Mouse (Mus musculus) gonadal fat pad, adult 2 months (tissue): ENCODE results near the gene Fam205c. TPM values are rescaled to one million over a fixed set of nuclear protein-coding genes. Genes with fewer than 3 reads are reported as not detected.

ENCODE experiments used
- DNase-seq: peaks from one replicate; pipeline ENCODE4 v3.0.0-alpha.2; 2012; ENCODE audit warnings: low read depth
- polyA plus RNA-seq: library from polyadenylated mRNA; depleted of rRNA; stranded (reverse); fragments of >200 nt; gene quantifications from 2 replicates; pipeline ENCODE4 v1.2.3, GENCODE M21; 2012; rRNA removed

The Fam205c gene
- 0.54 and 0.86 TPM in 2 replicates for polyA plus RNA-seq

DNA sequence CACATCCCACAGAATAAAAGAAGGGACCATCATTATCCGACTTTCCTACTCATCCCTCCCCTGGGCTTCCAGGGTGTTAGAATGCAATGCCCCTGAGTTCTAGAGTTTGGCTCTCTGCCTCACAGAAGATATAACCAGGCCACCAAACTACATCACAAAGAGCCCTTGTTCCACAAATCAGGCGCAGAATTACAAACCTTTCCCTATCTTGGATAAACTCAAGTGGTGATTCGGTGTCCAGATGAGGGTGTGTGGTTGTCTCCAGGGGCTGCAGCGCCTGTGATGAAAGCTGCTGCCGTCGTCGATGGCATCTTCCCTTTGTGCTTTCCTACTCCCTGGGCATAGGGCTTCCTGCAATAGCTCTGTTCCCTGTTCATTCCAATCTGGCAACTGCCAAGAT, at the start of gene Fam205c:
Gene Fam205c (minus strand): TSS at position 101 of the 400 bp plus-strand sequence.
- DNase-seq: no peak

GRCm38 (mm10) chr4:42922461-42922860, 48.4 kb upstream of the Fam205c start:
- DNase-seq: no peak

- no peak for DNase-seq
Measured at GRCm38 (mm10) chr4:42922056-42922455, 48.0 kb upstream of the Fam205c start.

DNA sequence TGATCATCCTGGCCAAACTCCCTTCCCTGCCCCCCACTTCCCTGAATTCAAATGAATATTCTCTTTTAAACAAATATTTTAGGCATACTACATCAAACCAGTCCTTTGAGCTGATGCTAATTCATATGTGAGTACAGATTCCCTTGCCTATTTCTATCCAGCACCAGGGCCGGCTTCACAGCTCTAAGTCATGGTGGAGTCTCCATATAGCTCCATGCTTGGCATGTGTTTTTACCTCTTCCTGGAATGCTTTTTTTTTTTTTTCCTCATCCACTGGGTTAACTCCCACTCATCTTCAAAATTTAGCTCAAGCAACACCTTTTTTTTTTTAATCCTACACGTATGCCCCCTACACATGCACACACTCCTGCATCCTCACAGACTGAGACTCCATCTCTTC, 47.5 kb upstream of the Fam205c start:
- DNase-seq: no peak

DNA sequence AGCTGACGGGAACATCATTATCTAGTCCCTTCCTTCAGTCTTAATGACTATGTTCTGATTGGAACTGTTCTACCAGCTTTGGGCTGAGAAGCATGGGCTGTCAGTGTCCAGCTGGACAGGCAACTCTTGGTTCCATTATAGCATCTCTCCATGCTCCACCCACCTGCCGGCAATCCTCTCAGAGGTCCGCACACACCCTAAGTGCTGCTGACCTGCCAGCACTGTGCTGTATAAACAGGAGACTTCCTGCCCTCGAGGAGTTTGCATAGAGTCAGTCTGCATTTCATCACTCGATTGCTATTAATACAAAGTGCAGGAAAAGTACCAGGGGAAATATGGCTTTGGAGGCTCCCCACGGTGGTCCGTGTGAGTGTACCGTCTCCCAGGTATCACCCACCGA, 46.7 kb upstream of the Fam205c start:
- no peak for DNase-seq

GRCm38 (mm10) chr4:42917402-42917774, 43.4 kb upstream of the Fam205c start:
- DNase-seq: no peak

GRCm38 (mm10) chr4:42916617-42917401, 42.8 kb upstream of the Fam205c start, which contains the start of gene Phf24:
Gene Phf24, plus strand, starts transcription at chr4:42916660.
- DNase-seq: no peak

GRCm38 (mm10) chr4:42915966-42916365, 41.9 kb upstream of the Fam205c start:
- DNase-seq: no peak

DNA sequence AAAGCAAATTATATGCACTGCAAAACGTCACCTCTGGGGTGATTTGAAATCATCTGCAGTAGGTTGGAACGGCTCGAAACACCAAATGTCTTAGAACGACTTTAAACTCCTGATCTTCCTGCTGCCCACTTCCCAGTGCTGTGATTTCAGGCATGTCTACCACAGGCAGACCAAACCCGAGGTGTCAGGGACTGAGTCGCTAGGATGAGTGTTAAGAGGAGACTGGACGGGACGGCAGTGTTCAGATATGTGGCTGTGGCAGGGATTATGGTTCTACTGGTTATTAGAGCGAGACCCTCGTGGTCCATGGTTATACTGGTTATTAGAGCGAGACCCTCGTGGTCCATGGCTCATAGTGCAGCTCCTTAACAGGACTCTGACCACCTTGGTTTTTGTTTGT, 41.3 kb upstream of the Fam205c start:
- no peak for DNase-seq

- DNase-seq: no peak
Measured at GRCm38 (mm10) chr4:42913391-42913790, 39.4 kb upstream of the Fam205c start.

DNA sequence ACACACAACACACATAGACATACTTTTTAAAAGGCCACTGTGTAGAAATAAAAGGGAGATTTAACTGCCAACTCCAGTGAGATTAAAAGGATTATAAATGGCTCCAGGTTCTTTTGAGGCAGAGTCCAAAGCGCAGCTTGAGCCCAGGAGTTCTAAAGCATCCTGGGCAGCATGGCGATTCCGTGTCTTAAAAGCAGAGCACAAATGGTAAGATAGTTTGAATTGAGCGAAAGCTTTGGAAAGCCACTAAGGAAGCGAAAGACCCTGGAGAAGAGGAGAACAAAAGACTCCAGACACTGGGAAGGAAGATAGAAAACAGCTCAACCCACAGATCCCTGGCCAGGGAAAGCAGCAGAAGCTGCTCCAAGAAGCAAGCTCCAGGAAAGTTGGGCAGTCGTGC, 30.9 kb upstream of the Fam205c start:
- DNase-seq: no peak

DNA sequence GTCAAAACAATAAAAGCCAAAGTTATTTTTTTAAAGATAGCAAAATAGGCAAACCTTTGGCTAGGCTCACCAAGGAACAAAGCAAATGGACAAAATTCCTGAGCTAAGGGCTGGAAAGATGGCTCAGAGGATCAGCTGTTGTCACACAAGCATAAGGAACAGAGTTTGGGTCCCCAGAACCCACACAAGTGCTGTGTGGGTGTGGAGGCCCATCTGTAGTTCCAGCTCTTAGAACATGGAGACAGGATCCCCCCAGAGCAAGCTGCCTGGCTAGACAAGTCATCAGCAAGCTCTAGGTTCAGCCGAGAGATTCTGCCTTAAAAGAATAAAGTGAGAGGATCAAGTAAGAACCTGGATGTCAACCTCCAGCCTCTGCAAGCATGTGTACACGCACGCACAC, 30.5 kb upstream of the Fam205c start:
- no peak for DNase-seq

GRCm38 (mm10) chr4:42903942-42904341, 29.9 kb upstream of the Fam205c start:
- DNase-seq: no peak

- no peak for DNase-seq
Measured at GRCm38 (mm10) chr4:42902730-42903129, 28.7 kb upstream of the Fam205c start.

GRCm38 (mm10) chr4:42902174-42902573, 28.1 kb upstream of the Fam205c start:
- DNase-seq: no peak

DNA sequence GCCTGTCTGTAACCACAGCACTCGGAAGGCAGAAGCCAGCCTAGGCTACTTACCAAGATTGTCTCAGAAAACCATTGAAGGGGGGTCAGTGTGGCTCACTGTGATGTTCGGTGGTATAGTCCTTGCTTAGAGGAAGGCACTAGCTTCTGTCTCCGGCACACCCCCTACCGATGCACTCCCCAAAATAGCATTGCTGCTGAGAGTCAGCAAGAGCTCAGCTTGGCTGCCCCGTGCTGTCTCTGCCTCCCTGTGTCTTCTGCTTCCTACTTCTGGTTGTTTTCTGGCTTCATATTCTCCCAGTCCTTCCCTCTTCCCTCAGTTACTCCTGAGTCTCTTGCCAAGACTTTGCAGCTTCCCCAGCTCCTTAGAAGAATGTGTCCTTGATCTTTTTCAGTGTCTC, 26.8 kb upstream of the Fam205c start:
- no peak for DNase-seq

DNA sequence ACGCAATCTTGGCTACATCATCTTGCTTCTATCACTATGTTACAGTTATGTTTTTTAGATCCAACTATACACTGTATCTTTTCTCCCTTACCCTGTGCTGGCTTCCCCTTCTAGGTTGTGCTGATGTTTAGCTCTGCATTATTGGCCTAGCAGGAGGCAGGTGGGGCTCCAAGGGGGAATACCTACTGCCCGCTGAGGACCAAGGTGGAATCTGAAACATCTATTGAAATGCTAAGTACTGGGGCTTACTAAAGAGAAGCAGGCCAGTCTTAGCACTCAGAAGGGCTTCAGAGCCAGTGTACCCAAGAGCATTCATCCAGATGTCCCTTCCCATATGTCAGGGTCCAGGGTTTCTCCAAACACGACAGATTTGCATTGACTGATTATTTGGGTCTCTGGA, 24.9 kb upstream of the Fam205c start:
- no peak for DNase-seq

GRCm38 (mm10) chr4:42895118-42895517, 21.1 kb upstream of the Fam205c start:
- no peak for DNase-seq

- DNase-seq: no peak
Measured at GRCm38 (mm10) chr4:42891176-42891575, 17.1 kb upstream of the Fam205c start.

- no peak for DNase-seq
Measured at GRCm38 (mm10) chr4:42888806-42889205, 14.8 kb upstream of the Fam205c start.

GRCm38 (mm10) chr4:42886926-42887325, 12.9 kb upstream of the Fam205c start:
- no peak for DNase-seq

DNA sequence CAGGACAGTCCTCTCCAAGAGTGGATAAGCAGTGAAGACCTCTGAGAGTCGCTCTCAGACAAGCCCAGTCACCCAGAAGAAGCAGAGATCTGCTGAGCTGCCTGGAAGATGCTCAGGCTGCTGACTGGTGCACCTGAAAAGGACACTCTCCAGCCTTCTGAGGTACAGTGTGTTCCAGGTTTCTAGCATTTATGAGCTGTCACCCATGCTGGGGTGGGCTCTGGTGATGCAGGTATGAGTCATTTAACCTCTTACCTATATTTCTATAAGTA, 6.6 kb upstream of the Fam205c start:
- DNase-seq: no peak

- no peak for DNase-seq
Measured at GRCm38 (mm10) chr4:42879829-42880676, 6.0 kb upstream of the Fam205c start.
